Mouse (Mus musculus): ENCODE measurements at regions not wholly inside any gene's neighbourhood (a gene's known extent, or its start where the extent isn't known, plus 50 kb on each side); places are given as distances from the start of the nearest gene placed in this dataset.
"Not testable (repeated sequence)": the region's sequence is repeated elsewhere in the genome, so short reads cannot be mapped to it uniquely, and the experiment has no call there.

- DNase-seq = no peak
Observed at GRCm38 (mm10) chr3:147795116-147795515, 942.9 kb downstream of the Ttll7 start.

- DNase-seq = no peak
Observed at GRCm38 (mm10) chr3:147786555-147786954, 934.4 kb downstream of the Ttll7 start.

- no peak for DNase-seq
Observed at GRCm38 (mm10) chr3:147750842-147751191, 898.6 kb downstream of the Ttll7 start.

GRCm38 (mm10) chr3:147749939-147750841 lies 898.0 kb downstream of the Ttll7 start:
- DNase-seq = no peak

GRCm38 (mm10) chr3:147749442-147749841 lies 897.3 kb downstream of the Ttll7 start:
- no peak for DNase-seq

- no peak for DNase-seq
Observed at GRCm38 (mm10) chr3:147736673-147737439, 884.7 kb downstream of the Ttll7 start.

GRCm38 (mm10) chr3:147716391-147716790 lies 864.2 kb downstream of the Ttll7 start:
- no peak for DNase-seq

GRCm38 (mm10) chr3:147707401-147707801 lies 855.2 kb downstream of the Ttll7 start:
- no peak for DNase-seq

- DNase-seq = no peak
Observed at GRCm38 (mm10) chr3:147683730-147684129, 831.6 kb downstream of the Ttll7 start.

- DNase-seq = no peak
Observed at GRCm38 (mm10) chr3:147680299-147680698, 828.1 kb downstream of the Ttll7 start.

GRCm38 (mm10) chr3:147662572-147662971 lies 810.4 kb downstream of the Ttll7 start:
- no peak for DNase-seq

- DNase-seq = no peak
Observed at GRCm38 (mm10) chr3:147652849-147653248, 800.7 kb downstream of the Ttll7 start.

GRCm38 (mm10) chr3:147635486-147635885 lies 783.3 kb downstream of the Ttll7 start:
- DNase-seq = not testable (repeated sequence)

GRCm38 (mm10) chr3:147631151-147631550 lies 779.0 kb downstream of the Ttll7 start:
- DNase-seq = no peak

GRCm38 (mm10) chr3:147583697-147584315 lies 731.6 kb downstream of the Ttll7 start:
- no peak for DNase-seq

GRCm38 (mm10) chr3:147571850-147572249 lies 719.7 kb downstream of the Ttll7 start:
- no peak for DNase-seq

- DNase-seq = no peak
Observed at GRCm38 (mm10) chr3:147545329-147546006, 693.3 kb downstream of the Ttll7 start.

GRCm38 (mm10) chr3:147542285-147542684 lies 690.1 kb downstream of the Ttll7 start:
- DNase-seq = no peak

- DNase-seq = no peak
Observed at GRCm38 (mm10) chr3:147537584-147537983, 685.4 kb downstream of the Ttll7 start.

- DNase-seq = no peak
Observed at GRCm38 (mm10) chr3:147532196-147532595, 680.0 kb downstream of the Ttll7 start.

GRCm38 (mm10) chr3:147531608-147532180 lies 679.5 kb downstream of the Ttll7 start:
- no peak for DNase-seq
